Mouse (Mus musculus) cerebellum, adult 8-10 months (tissue): ENCODE measurements around the gene Znrf4.
"Not testable (repeated sequence)": the region's sequence is repeated elsewhere in the genome, so short reads cannot be mapped to it uniquely, and the experiment has no call there.

Experiments used
- DNase-seq: peaks from one replicate; pipeline ENCODE4 v3.0.0; 2022

Znrf4 gene

DNA sequence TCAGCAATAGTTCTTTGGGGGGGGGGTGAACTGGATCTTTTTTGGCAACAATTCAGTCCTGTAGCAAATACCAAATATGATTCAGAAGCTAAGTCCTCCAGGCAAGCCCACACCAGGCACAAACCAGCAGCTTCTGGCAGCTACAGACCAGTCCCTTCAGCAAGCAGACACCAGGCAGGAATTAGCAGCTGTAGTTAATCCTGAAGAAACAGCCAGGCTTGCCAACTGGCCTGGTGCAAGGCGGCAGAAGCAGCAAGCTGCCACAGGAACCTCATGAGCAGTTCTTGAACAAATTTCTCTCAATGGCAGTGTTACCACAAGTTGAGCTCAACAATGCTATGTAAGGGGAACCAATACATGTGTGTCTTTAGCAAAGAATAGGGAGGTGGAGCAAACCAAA is 10.5 kb upstream of the Znrf4 start:
- no peak for DNase-seq

DNA sequence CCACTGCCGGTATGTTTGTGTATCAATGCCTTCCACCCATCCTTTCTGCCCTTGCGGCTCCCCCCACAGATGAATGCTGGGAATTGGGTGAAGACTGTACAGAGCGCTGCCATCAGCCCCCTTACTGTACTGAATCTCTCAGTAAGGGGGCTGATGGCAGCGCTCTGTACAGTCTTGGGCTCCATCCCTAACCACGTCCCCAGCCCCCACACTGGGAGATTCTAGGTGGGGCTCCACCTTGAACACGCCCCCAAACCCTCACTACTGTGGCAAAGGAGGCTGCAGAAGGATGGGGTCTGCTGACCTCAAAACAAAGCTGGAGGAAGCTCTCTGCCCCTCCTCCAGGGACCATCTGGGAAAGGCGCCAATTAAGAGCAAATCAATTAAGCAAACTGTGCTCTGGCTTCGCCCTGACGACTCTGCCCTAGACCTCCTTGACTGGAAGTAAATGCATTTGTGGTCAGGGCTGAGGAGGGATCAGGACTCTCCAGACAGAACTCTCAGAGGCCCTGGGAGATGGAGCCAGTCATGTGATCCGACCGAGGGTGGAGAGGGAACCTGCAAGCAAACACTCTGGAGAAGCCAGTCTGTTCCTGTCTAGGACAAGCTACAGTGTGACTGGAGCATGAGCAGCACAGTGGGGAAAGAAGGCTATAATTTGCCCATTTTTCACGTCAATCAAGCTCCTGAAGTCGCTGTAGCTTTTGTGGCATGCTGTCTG is 3.6 kb upstream of the Znrf4 start:
- DNase-seq, result no peak

DNA sequence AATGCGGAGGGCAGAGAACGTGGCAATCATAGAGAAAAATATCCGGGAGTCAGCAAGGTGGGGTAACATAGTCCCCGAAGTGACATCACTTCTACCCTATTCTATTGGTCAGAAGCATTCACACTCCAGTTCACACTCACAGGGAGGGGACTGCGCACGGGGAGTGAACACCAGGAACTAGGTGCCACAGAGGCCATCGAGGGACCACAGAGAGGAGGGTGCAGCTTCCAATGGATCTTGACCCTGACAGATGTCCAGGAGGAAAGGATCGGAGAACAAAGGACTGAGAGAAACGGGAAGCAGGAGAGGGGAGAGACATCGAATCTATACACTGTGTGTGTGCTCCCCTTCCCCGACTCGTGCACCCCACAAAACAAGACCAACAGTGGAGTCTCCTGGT is 2.7 kb upstream of the Znrf4 start:
- DNase-seq, result no peak

DNA sequence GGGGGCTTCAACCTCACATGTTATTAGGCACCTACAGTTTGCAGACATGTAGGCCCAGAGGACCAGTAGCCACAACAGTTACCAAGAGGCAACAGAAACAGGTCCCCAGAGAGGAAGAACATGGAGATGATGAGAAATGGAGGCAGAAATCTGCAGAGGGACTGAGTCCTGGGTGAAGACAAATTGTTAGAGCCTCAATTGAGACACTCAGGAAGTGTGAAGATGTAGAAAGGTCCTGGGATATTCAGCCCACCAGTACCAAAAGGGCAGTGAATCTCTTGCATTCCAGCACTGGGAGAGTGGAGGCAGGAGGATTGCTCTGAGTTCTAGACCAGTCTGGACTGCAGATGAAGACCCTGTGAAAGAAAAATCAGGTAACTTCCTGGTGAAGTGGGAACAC is 2.1 kb upstream of the Znrf4 start:
- DNase-seq, result no peak

DNA sequence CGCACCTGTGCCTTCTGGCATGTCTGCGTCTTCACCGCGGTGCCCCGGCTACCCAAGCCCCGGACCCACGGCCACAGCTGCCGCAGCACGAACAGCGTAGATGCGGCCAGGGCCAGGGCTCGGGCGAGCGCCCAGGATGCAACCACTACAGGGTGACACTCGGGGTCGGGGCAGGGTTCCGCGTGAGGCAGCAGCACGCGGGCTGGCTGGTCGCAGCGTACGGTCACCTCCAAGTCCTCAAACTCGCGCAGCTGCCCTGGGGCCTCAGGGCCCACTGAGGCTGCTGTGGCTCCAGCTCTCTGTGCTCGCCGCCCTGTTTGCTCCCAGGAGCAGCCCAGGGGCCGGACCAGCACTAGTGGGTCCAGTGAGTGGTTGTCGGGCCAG is 532 bp downstream of the Znrf4 start:
- no peak for DNase-seq

DNA sequence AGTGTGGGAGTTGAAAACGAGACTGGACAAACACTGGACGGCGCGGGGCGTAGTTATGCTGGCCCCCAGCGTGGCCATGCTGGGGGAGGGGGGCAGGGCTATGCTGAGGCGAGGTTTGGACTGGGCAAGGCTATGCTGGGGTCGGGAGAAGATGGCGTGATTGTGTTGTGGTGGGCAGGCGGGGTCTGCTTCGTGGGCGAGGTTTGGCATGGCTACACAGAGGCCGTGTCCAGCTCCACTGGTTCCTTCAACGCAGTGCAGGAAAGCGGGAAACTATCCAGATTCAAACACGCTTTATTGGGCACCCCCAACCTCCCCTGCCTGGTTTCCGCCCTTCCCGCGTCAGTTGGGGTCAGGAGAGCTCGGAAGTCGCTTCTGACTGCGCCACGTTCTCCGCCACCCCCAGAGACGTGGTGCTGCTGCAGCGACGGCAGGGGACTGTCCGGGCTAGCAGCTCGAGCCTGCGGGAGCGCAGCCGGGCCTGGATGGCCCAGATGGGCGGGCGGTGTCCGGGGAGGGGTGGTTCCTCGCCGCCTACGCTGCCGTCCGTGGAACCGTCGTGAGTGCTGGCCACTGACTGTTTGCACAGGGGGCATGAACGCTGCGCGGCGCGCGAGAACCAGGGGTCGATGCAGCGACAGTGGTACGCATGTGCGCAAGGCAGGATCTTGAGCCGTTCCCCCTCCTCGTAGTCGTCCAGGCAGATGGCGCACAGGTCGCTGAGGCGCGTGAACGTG is 1.1 kb downstream of the Znrf4 start:
- no peak for DNase-seq

DNA sequence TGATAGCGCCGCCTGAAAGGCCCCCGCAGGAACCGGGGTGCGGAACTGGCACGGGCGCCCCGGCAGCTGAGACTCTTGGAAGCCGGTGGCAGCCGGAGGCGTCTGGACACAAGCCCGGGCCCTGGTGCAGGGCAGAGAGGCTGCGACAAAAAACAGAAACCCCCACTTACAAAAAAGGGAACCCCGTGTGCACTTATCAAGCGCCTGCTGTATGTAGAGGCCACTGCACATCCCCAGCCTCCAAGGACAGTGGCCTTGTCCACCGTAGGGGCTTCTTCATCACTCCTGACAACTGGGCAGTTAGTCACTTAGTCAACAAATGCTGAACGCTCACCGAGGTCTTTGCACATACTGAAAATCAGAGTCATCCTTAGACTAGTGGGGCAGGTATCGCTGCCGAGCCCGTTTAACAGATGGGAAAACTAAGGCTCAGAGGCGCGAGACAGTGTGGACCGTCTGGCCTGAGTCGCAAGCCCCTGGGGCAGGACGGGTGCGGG is 1.7 kb downstream of the Znrf4 start:
- DNase-seq, result peak; percentile 66

DNA sequence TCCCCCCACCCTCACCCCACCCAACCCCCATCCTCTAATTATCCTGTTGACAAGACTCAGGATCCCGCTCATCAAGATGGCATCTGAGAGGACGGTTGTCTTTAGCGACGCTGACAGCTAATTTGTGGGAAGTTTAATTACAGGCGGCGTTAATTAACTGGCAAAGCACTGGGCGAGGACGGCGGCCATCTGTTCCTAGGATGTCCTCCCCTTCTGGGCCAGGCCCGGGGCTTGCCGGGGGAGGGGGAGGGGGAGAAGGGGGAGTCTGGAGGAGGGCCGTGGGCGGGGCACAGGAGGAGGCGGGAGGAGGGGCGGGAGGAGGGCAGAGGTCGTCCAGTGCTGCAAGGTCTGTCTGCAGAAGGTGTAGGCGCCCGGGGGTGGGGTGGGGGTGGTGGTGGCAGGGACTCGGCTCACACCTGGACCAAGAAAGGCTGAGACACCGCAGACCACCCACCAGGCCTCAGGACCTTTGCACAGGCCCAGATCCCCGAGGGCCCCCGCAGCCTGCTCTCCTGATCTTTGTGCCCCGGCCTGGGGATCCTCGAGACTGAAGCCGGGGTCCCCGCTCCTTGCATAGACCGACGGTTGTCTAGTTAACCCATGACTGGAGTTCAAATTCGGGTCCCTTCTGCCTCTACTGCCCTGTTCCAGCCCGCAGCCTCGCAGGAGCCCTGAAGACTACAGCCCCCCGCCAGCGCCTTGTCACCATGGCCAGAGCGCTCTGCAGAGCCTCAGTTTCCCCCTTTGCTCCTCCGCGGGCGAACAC is 2.3 kb downstream of the Znrf4 start:
- DNase-seq, result peak; percentile 69

DNA sequence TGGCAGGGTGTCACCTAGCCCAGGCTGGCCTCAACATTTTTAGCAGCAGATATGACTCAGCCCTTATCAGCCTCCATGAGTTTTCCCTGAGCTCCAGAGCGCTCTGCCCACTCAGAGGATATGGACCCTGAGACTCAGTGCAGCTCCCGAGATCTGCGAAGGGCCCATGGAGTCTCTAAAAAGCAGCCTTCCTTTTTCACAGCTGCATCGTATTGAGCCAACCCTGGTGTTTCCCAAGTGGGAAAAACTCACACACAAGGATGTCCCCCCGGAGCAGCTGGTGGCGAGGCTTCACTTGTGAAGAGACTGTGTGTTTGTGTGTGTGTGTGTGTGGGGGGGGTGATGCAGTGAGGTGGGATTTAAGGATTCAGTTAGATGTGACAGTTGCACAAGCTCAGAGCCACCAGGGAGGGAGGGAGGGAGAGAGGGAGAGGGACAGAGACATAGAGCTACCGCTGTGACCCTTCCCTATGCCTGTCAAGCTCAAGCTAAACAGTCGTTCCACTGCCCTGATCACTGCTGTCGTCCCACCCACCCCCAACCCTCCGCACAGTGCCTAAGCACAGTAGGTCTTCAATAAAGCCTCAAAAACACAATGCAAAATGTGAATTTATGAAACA is 3.1 kb downstream of the Znrf4 start:
- no peak for DNase-seq

DNA sequence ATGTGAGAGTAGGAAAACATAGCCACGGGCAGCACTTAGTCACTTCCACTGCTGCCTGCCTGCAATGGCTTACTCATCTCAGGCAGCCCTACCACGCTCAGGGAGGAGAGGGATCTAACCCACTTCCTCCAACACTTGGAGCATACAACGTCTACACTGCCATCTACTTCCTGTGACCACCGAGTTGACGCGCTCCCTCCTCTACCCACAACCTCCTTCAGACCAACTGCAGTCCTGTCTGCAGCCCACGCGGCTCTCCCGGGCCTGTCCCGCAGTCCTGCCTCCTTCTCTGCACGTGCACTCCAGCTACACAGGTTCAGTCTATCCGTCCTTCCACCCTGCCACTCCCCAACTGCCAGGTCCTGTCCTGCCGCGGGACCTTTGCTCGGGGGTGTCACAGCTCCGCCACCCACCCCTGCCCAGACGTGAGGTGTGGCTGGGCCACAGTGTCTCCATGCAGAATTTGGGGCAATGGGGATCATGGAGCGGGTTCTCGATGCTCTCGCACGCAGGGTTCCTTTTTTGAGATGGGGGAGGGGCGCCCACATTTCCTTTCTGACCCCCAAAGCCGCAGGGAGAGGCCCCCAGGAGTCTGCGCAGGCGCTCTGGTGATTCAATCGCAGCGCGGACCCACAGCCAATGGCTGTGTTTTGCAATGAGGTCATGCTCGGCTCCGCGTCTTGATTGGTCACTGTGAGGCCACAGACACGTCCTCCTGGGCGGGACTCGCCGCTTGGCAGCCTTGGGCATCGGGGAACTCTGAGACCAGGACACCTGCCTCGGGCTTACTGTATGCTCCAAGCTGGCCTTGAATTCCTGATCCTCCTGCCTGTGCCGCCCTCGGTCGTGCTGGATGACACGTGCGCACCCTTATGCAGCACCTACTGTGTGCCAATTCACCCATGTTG is 4.8 kb downstream of the Znrf4 start:
- peak; percentile 95 for DNase-seq

DNA sequence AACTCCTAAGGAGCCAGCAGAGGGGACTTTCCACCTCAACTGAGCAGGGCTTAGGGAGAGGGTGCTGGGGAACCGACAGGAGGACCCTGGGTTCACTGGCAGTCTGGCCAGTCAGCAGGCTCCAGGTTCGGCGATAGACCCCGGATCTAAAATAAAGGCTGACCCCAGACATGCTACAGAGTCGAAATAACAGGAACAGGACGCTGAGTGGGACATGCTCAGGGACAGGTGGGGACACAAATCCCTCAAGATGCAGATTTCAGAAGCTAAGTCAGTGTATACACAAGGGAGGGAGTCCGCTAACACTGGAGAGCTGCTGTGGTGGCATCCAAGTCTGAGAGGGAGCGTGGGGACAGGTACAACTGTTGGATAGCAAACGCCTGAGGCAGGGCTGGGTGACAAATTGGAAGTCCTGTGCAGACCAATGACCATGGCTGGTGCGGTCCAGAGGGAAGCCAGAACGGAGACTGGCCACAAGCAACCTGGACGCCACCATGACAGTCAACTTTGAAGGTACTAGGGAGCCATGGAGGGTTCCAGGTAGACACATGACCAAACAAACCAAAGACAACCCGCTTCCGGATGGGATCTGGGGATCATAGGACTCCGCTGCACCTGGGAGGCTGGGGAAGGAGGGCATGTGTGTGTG is 5.7 kb downstream of the Znrf4 start:
- DNase-seq, result no peak

DNA sequence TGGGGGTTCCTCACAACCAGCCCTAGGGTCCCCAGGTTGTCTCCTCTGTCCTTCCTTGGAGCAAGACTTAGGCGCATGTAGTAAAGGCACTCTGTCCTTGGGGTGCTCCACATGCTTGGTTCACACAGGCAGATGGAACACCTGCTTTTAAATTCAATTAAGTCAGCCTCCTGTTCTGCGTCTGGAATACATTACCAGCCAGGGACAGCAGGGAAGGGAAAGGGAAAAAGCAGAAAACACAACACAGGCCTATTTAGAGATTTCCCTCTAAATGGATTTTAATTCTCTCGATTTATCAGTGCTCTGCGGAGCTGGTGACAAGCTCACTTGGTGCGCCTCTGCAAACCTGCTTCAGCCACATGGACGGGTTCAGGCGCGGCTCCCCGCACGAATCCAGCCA is 6.8 kb downstream of the Znrf4 start:
- no peak for DNase-seq

DNA sequence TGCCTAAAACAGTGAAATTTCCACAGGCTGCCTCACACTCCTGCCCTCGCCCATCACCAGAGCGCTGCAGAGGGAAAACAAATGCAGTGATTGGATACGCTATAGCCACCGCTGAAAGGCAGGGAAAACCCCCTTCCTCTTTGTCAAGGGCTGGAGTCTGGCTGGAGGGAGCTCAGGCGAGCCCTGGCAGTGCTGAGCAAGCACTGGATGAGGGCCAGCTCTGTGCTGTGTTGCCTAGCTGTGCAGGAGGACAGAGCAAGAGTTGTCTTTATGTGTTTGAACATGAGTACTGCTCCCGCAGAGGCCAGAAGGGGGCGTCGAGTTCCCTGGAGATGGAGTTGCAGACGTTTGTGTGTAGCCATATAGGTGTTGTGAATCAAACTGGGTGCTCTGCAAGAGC is 9.7 kb downstream of the Znrf4 start:
- peak; percentile 69 for DNase-seq

DNA sequence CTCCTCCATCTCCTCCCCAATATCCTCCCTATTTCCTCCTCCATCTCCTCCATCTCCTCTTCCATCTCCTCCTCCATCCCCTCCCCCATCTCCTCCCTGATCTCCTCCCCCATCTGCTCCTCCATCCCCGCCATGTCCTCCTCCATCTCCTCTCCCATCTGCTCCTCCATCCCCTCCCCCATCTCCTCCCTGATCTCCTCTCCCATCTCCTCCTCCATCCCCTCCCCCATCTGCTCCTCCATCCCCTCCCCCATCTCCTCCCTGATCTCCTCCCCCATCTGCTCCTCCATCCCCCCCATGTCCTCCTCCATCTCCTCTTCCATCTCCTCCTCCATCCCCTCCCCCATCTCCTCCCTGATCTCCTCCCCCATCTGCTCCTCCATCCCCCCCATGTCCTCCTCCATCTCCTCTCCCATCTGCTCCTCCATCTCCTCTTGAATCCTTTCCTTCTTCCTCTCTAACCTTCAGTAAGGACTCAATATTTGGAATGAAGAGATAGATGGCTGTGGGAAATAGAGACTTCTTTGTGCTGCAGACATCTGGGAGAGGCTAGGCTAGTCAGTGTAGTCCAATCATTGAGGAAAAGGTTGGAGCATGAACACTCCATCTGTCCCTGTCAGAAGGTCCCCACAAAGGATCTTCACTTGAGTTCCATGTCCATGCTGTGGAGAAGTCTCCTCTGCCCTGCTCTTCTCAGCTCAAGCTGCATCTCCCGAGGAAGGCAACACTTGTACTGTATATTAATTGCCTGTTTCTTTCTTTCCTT is 10.4 kb downstream of the Znrf4 start:
- DNase-seq, result not testable (repeated sequence)

DNA sequence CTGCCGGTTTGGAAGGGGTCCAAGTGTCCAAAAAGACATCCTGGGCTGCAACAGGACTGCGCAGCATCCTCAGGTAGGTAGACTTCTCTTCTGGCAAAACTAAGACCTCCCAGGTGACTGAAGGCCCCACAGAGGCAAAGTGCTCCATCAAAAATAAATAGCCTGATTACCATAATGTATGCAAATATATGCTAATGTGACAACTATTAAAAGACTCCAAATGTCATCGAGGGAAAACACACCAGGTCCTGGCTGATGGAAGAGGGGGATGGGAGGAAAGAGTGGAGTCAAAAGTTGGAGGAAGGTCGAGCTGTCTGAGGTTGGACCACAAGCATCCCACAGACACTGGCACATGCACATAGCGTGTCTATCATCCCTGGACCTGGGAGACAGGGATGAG is 13.0 kb downstream of the Znrf4 start:
- DNase-seq, result no peak

DNA sequence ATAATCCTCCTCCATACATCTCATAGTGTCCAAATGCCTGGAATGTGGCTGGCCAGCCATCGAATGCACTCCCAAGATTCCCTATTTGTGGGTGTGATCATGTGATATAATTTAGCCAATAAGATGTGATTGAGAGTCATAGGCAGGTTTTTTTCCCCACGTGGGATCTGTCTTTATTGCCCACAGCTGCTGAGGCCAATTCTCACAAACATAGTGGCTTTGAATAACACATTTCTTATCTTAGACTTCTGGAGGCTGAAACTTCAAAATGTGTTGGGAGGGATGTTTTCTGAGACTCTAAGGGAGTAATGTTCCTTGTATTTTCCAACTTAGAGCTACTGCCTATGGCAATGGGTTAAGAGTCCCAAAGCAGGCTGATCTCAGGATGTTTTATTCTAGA is 17.8 kb downstream of the Znrf4 start:
- DNase-seq, result no peak

DNA sequence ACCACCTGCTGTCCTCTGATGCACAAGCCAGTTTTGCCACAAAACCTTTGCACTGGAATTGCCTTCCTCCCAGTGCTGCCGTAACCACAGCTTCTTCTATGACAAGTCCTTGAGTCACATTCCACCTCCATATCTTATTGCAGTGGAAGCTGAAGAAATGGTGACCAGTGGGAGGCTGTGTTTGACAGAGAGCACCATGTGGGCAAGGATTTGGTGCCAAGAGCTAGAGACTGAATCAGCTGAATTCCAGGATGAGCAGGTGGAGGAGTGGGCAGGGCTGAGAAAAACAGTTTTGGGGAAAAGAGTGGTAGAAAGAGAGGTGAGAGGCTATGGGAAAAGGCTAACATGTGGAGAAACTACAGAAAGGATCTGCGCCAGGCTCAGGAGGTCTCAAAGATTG is 18.4 kb downstream of the Znrf4 start:
- no peak for DNase-seq

DNA sequence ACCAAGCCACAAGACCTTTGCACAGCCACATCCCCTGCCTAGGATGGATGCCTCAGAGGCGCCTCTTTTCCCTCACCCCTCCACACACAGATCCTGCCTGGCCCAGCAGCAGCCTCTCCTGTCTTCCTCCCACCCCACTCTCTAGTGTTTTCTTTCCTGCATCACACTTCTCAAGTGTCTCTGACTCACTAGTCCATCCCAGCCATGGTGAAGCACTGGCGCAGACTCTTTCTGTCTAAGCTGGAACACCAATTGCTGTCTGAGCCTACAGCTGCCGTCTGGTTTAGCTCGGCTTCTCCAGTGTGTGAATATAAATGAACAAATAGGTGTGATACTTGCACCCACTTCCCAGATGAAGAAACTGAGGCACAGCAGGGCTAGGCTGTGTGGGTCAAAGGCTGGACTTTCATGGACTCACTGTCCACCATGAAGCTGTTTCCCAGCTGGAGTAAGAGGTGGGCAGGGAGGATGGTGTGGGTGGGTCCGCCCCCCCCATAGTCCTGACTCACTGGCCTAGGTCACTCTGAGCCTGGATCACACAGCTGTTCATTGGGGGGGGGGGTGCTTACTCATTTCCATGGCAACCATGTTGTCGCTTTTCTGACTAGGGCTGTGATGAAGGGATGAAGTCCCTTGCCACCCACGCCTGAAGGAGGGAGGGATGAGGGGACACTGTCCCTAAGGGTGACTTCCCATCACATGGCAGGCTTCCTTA is 21.6 kb downstream of the Znrf4 start:
- DNase-seq, result no peak

DNA sequence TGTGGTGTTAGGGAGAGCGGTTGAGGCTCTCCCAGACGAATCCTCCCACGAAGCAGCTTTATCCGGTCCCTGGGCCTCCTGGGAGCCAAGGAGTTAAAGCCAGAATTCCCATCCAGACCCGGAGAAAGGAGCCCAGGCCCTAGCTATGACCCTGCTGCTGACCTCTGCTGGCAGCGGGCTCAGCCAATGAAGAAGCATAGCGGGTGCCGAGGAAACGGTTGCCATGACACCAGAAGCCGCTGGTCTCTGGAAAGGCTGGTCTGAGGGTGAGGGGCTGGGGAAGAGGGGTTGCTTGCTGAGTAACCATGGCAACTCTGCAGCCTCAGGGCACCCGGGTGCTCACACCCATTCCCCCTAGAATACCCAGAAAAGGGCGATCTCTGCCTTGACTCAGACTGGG is 24.2 kb downstream of the Znrf4 start:
- DNase-seq, result no peak

DNA sequence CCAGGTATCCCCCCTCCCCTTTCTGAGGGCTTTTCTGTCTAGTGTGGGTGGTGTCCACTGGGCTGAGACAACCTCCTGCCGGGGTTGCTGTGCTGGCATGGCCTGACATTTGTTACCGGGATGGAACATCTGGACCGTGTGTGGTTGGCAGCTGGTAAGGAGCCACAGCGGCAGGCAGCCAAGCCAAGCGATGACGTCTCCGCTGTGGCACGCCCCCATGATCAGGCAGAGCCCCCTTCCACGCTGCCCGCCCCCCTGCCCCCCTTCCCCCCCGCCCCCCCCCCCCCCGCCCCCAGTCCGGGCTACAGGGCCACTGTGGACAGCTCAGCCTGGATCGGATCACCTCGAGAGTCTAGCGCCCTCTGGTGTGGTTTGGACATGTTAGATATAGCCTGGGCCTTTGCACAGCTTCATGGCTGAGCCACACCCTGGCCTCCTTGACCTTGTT is 24.8 kb downstream of the Znrf4 start:
- DNase-seq, result no peak
